Mouse (Mus musculus) neural tube, embryonic 10.5 days (tissue): ENCODE results near the gene Gm5346.
"Not testable (repeated sequence)": the region's sequence is repeated elsewhere in the genome, so short reads cannot be mapped to it uniquely, and the experiment has no call there.

Experiments
- DNase-seq: peaks from one replicate; pipeline ENCODE4 v3.0.0-alpha.2; 2017; ENCODE audit warnings: low spot score; ENCODE audit errors: extremely low spot score

Gm5346 gene

DNA sequence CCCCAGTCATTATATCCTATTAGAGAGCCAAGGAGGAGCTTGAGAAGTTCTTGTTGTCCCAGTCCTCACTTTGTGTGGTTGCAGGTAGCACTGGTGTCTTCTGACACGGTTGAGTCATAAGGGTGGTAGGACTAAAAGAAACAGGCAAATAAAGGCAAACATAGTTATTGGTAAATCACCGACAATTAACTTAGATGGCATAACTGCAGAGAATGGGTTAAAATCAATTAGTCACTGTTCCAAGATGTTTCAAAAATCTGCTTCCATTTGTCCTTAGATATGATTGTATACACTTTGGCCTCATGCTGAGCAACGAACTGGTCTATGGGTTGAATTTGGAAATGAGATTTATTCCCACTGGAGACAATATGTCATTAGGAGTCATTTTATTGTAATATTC, at the start of gene Gm5346:
Gene Gm5346 (minus strand): TSS at position 101 of the 400 bp plus-strand sequence.
- no peak for DNase-seq

DNA sequence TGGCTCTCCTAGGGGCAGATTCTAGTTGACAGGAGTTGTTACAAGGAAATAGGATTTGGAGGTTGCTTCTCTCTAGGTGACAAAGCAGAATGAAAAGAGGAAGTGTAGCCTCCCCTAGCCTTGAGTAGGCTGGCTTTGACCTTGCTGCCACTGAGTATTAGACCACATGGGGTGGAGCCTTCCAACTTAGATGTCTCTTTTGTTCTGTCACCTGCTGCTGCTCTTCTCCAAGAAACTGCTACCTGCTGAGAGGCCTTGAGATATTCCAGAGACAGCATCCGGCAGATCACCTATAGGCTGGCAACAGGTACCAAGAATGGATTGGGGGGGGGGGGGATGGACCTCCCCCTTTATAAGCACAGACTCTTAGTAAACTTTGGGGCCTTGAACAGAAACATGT, 11.0 kb downstream of the Gm5346 start:
- DNase-seq, result no peak

DNA sequence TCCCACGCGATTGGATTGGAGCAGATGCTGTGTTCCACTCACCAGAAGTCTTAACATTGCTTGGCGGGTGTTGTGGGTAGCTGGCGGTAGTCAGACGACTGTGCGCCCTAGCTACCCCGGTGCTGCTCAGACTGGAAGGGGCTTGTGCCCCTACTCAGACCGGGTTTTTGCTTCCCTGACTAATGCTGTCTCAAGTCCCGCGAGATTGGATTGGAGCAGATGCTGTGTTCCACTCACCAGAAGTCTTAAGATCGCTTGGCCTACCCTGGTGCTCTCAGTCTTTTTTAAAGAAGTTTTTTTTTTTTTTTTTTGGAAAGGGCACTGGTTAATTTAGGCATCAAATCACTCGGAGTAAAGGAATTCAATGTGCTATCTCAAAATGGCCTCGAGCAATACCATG, 23.4 kb downstream of the Gm5346 start:
- not testable (repeated sequence) for DNase-seq

DNA sequence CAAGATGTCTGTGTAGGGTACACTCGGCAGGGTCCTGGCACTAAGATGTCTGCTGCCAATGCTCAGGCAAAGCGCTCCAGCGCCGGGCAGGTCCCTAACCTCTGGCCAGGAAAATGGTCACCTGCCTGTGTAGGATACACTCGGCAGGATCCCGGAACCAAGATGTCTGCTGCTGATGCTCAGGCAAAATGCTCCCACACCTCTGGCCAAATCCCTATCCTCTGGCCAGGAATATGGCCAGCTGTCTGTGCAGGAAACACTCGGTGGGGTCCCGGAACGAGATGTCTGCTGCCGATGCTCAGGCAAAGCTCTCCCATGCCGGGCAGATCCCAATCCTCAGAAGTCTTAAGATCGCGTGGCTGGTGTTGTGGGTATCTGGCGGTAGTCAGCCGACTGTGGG, 23.9 kb downstream of the Gm5346 start:
- not testable (repeated sequence) for DNase-seq

DNA sequence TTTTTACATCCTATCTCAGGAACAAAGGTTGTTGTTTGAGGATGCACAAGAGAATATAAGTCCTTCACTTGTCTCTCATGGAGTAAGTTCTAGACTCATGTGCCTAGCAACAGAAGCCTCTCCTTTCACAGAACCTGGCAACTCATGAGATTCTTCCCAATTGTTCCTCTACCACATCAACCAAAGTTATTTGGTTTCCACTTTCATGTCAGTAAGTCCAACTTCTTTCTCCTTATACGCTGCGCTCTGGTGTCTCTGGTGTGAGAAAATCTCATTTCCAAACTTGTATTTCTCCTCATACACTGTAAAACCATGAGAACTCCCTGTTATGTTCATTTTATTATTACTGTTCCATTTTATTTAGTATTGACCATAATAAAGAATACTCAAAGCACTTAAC, 50.5 kb downstream of the Gm5346 start, which contains the start of gene Adam26a:
Gene Adam26a (minus strand): TSS at position 101 of the 400 bp plus-strand sequence.
- DNase-seq, result not testable (repeated sequence)
